Mouse (Mus musculus) ES-Bruce4 (cell line): Measurements from ENCODE around the gene Meltf.

Source experiments
- CTCF ChIP-seq: IDR thresholded peaks from one replicate; pipeline ENCODE4 v1.8.1; 2011; ENCODE audit warnings: low read depth, low read length
- EP300 ChIP-seq: IDR thresholded peaks from 2 replicates; pipeline ENCODE4 v1.6.1; 2011; ENCODE audit warnings: low read depth, low read length; ENCODE audit not compliant: insufficient read depth
- POLR2A ChIP-seq: IDR thresholded peaks from one replicate; pipeline ENCODE4 v1.8.1; 2011; ENCODE audit warnings: low read length; ENCODE audit not compliant: insufficient read depth

- TF ChIP-seq CTCF (no peak), POLR2A (no peak), EP300 (no peak)
These were observed 53.6 kb downstream of the Meltf start for GRCm38 (mm10) chr16:31932255-31932654.
